Mouse (Mus musculus): Measurements from ENCODE around the gene Vhl.

DNA sequence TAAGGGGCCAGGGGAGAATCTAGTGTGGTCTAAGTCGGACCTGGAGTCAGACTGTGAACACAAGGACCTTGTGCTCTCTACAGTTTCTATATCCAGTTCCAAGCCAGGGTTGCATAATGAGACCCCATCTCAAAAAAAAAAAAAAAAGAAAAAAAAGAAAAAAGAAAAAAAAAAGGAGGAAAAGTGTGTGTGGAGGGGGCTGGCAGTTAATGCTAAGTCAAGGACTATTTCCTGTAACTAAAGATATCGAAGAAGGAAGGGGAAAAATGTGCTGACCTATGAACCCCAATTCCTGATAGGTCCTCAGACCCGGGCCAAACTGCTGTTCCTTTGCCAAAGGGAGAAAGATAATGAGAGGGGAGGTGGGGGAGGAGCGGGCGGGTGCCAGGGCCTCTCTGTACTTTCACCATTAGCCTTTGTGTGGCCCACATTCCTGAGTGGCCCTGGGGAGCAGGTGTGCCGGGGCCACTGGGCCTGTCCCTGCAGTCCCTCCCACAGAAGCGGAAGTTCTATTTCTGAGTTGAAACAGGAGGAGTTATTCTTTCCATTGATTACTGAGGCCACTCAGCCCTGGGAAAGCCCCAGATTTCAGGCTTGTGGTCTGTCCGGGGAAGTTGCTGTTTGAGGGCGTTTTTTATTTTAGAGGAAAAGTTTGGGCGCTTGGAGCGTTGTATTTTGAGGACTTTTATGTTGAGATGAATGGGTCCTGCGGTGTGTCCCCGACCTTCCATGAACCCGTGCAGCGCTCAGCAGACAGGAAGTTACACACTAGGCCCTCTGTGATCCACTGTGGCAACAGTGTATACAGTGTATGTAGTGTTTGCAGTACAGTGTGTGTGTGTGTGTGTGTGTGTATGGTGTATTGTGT is 44.8 kb downstream of the Vhl start:
- TF ChIP-seq CTCF (IDR thresholded peaks at IDR 0.05; ENCODE audit: low read depth) (no peak), EP300 (IDR thresholded peaks at IDR 0.05; ENCODE audit: low read depth) (no peak; the same call in 1 of the 2 replicates)
